ENCODE assay signal across 7 mouse cellular contexts in the genomic region with DNA sequence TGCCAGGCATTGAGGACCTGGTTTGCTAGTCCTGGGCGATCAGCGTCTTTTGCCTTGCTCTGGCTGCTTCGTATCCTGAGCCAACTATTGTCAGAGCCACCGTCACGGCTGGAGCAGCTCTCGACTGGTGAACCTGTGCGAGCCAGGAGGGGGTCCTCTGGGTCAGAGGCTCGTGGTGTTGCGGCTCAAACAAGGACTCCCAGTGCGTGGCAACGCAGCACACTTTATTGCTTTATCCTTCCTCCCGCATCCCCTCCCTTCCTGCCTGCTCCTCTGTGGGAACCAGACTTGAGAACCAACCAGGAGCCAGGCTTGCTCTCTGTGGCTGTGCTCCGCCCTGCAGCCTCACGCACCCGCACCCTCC. TPM values are rescaled to one million over a fixed set of nuclear protein-coding genes. Genes with fewer than 3 reads are reported as not detected.
DNase-seq lines count a peak whose midpoint lies in the region; ATAC-seq and TF ChIP-seq lines count a peak whose summit lies in the region.

A gene (minus strand): TSS at position 323 of the 364 bp plus-strand sequence.

- under 1% methylated on average over 15 of the region's 15 CpGs for WGBS in forebrain, embryonic 15.5 days
- WGBS in midbrain, embryonic 11.5 days: 1% methylated on average over 15 of the region's 15 CpGs

- no peak for TF ChIP-seq CTCF in testis, adult 2 months (IDR thresholded peaks at IDR 0.05; ENCODE audit: control insufficient read depth, insufficient read depth, insufficient replicate concordance, low read depth, low read length)

- H3K36me3 ChIP-seq in testis, adult 2 months (ENCODE audit: control insufficient read depth, insufficient read depth, low read length): no peaks in the 10 kb centered on the region
- H3K36me3 ChIP-seq in forebrain, embryonic 15.5 days: no peaks in the 10 kb centered on the region
- no peaks in the 10 kb centered on the region for H3K36me3 ChIP-seq in midbrain, embryonic 11.5 days (ENCODE audit: control insufficient read depth, insufficient read depth, low read length)

- H3K27ac ChIP-seq in testis, adult 2 months (ENCODE audit: control insufficient read depth, insufficient read depth, low read depth, low read length): no peak within 1 kb of the TSS
- peak within 1 kb of the TSS; percentile 93 for H3K27ac ChIP-seq in forebrain, embryonic 15.5 days (replicated peaks)
- H3K27ac ChIP-seq in midbrain, embryonic 11.5 days (ENCODE audit: low read depth, low read length): peak within 1 kb of the TSS; percentile 54

- peaks cover 12% of the 10 kb centered on the region for H3K4me1 ChIP-seq in testis, adult 2 months (ENCODE audit: control insufficient read depth, insufficient read depth, low read length)
- H3K4me1 ChIP-seq in forebrain, embryonic 15.5 days: peaks cover 30% of the 10 kb centered on the region
- no peaks in the 10 kb centered on the region for H3K4me1 ChIP-seq in midbrain, embryonic 11.5 days (ENCODE audit: control insufficient read depth, insufficient read depth, low read length)

- peak; percentile 94 for ATAC-seq in forebrain, embryonic 15.5 days (replicated peaks)
- ATAC-seq in midbrain, embryonic 11.5 days (ENCODE audit: low FRiP score): peak; percentile 81

- peak within 1 kb of the TSS; percentile 46 for H3K4me3 ChIP-seq in testis, adult 2 months (ENCODE audit: control insufficient read depth, low read depth, low read length)
- peak within 1 kb of the TSS; percentile 79 for H3K4me3 ChIP-seq in forebrain, embryonic 15.5 days
- peak within 1 kb of the TSS; percentile 58 for H3K4me3 ChIP-seq in midbrain, embryonic 11.5 days (ENCODE audit: low read depth, low read length)

- H3K27me3 ChIP-seq in testis, adult 2 months (ENCODE audit: control insufficient read depth, insufficient read depth, low read length): no peaks in the 10 kb centered on the region
- H3K27me3 ChIP-seq in forebrain, embryonic 15.5 days: no peaks in the 10 kb centered on the region
- peaks cover 2% of the 10 kb centered on the region for H3K27me3 ChIP-seq in midbrain, embryonic 11.5 days (ENCODE audit: control insufficient read depth, insufficient read depth, low read length)

- H3K9me3 ChIP-seq in forebrain, embryonic 15.5 days: no peaks in the 10 kb centered on the region
- no peaks in the 10 kb centered on the region for H3K9me3 ChIP-seq in midbrain, embryonic 11.5 days (ENCODE audit: control insufficient read depth, low read length)

- H3K9ac ChIP-seq in forebrain, embryonic 15.5 days (replicated peaks): peak within 1 kb of the TSS; percentile 78
- H3K9ac ChIP-seq in midbrain, embryonic 11.5 days (ENCODE audit: low read length): peak within 1 kb of the TSS; percentile 78

- no peak for DNase-seq in testis, postnatal 14 days (ENCODE audit: low spot score)
- peak; percentile 50 to 64 for DNase-seq in layer of hippocampus, postnatal 10 days (ENCODE audit: low spot score in 2 of 2)
- peak; percentile 93 for DNase-seq in midbrain, embryonic 11.5 days (ENCODE audit: low spot score, missing footprints)
- DNase-seq in urinary bladder, postnatal 10 days (ENCODE audit: low spot score): no peak
- no peak for DNase-seq in c-Kit-positive CD71-positive TER-119-positive erythroid progenitor cells, embryonic 14.5 days (ENCODE audit: low spot score)

- no peak for TF ChIP-seq POLR2A in testis, adult 2 months (IDR thresholded peaks at IDR 0.05; ENCODE audit: control insufficient read depth, low read depth, low read length)

- peak within 1 kb of the TSS; percentile 59 for H3K4me2 ChIP-seq in forebrain, embryonic 15.5 days (replicated peaks)
- H3K4me2 ChIP-seq in midbrain, embryonic 11.5 days: peak within 1 kb of the TSS; percentile 89

RNA-seq across cellular contexts. Expression of the gene that starts here (rescaled TPM):
- polyA plus RNA-seq in testis, adult 2 months (2012; rRNA removed): 9.7 and 10.1 TPM in 2 replicates
- 42.5 and 46.5 TPM in 2 replicates for polyA plus RNA-seq in forebrain, embryonic 15.5 days (2015; fragmentation: Nextera tagmentation; extraction: Ambion mirVana)
- 100 to 1,000 TPM; 112 TPM for total RNA-seq in layer of hippocampus, postnatal 10 days (2021)
- 7.4 and 7.8 TPM in 2 replicates for polyA plus RNA-seq in midbrain, embryonic 11.5 days (2014; fragmentation: Nextera tagmentation; extraction: Ambion mirVana)

Comparison
In these comparisons a context has a peak if more than half of its experiments do, and no peak if none do; other contexts are left out.
1. DNase-seq: peak in layer of hippocampus, postnatal 10 days (2 of 2) and midbrain, embryonic 11.5 days (single experiment); none in testis, postnatal 14 days (single experiment), urinary bladder, postnatal 10 days (single experiment) and c-Kit-positive CD71-positive TER-119-positive erythroid progenitor cells, embryonic 14.5 days (single experiment).
2. Peak in every context shown above with its lines, with median percentiles within 50 percentile points of each other: H3K4me3 ChIP-seq.